Mouse (Mus musculus) liver, adult (tissue): ENCODE measurements around the gene Wdr25.

Experiments used
- GATA4 ChIP-seq: IDR thresholded peaks from 2 replicates; pipeline ENCODE4 v1.6.1; 2014; ENCODE audit warnings: mild to moderate bottlenecking, low read length; ENCODE audit not compliant: insufficient replicate concordance

The Wdr25 gene

DNA sequence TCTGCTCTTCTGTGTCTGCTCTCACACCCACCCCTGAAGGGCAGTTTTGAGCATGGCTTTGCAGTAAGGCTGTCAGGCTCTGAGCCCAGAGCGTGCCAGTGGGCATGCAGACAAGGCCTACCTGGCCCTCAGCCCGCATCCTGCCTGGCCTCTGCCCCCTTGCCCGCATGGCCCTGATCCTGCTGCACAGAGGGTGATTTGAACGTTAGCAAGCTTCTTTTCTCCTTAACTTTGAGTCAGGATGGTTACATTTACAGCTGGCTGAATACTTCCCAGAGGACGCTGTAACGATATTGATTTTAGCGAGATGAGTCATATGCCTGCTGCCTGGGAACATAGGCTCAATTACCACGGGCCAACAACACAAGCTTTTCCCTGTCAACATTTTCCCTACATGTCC is 91.0 kb downstream of the Wdr25 start:
- TF ChIP-seq GATA4 = no peak

- no peak for TF ChIP-seq GATA4
These were observed 91.6 kb downstream of the Wdr25 start for GRCm38 (mm10) chr12:108985025-108985424.

GRCm38 (mm10) chr12:108987448-108987847 is 94.0 kb downstream of the Wdr25 start:
- no peak for TF ChIP-seq GATA4

DNA sequence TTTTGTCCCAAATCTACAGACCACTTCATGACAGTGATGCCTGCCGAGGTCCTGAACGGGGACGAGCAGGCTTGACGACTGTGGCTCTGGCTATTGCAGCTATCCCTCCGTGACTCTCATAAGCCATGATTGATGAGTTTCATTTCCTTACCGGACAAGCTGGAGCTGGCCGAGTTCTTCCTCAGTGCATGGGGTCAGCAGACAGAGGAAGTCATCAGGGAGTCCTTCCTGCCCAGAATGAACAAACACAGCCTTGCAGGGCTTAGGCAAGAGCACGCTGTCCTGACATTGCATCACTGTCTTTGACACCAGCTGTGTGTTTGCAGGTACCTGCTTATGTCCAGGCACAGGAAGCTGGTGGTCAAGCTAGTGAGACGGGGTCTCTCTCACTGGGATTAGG is 97.0 kb downstream of the Wdr25 start:
- no peak; the same call in 1 of the 2 replicates for TF ChIP-seq GATA4

DNA sequence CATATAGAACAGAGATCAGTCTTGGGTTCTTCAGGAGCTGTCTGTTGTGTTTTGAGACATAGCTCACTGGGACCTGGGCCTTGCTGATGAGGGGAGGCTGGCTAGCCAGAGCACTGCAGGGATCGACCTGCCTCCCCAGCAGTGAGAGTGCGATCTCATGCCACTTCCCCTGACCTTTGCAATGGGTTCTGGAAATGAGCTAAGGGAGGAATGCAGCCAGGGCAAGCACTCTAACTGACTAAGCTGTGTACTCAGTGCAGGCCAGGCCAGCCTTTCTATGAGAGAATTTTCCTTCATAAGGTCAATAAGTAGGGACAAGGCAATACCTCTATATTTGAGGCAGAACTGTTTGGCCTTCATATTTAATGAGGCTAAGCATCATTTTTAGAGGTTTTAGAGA is 99.6 kb downstream of the Wdr25 start:
- no peak for TF ChIP-seq GATA4

GRCm38 (mm10) chr12:108994436-108995031 is 101.1 kb downstream of the Wdr25 start:
- no peak for TF ChIP-seq GATA4

GRCm38 (mm10) chr12:108995976-108996636 is 102.7 kb downstream of the Wdr25 start:
- TF ChIP-seq GATA4 = no peak

DNA sequence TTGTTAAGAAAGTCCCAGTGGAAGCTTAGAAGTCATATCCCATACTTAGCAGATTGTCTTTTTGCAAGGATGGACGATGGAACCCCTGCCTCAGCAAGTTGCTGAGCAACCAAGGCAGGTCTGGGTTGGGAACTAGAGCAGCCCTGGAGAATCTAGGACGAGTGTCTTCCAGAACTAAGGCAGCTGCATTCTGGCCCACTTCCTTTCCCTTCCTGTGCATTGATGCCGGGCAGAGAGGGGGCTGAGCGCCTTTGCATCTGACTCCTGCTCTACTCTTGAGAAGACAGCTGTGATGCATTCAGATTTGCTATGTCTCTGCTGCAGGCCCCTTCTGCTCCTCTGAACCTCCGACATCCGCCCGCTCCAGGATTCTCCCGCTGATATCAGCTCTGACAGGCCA is 103.8 kb downstream of the Wdr25 start:
- TF ChIP-seq GATA4 = no peak

DNA sequence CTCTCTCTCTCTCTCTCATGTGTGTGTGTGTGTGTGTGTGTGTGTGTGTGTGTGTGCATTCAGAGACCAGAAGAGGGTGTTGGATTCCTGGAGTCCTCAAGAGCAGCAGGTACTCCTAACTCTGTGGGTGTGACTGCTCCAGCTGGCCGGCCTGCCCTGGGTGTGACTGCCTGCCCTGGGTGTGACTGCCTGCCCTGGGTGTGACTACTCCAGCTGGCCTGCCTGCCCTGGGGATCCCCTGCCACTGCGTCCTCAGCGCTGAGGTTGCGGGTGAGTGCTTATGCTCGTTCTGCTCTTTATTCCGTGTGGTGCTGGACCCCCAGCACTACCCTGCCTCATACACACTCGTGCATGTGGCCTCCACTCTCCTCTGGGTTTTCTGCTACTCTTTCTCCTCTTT is 109.5 kb downstream of the Wdr25 start:
- TF ChIP-seq GATA4 = no peak

GRCm38 (mm10) chr12:109010070-109010649 is 116.7 kb downstream of the Wdr25 start:
- no peak for TF ChIP-seq GATA4

GRCm38 (mm10) chr12:109022181-109022691 is 128.8 kb downstream of the Wdr25 start:
- no peak for TF ChIP-seq GATA4

- TF ChIP-seq GATA4 = no peak
These were observed 129.5 kb downstream of the Wdr25 start for GRCm38 (mm10) chr12:109022966-109023365.

DNA sequence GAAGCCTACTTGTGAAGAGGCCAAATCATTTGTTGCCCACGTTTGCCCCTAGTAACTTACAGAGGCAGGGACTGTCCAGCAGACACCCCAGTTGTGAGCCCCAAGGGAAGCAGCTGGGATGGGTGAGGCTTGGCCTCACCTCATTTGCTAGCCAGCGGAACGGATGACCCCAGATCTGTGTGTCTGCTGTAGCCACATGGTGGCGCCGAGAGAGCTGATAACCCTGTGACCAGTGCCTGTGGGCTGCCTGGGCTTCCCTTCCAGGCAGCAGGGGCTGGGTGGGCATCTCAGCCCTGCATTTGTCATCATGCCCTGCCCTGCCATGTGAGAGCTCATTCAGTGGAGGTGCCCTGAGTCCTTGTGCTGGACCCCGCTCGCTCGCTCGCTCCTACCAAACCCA is 130.3 kb downstream of the Wdr25 start:
- no peak for TF ChIP-seq GATA4

GRCm38 (mm10) chr12:109037026-109037425 is 143.6 kb downstream of the Wdr25 start:
- TF ChIP-seq GATA4 = no peak

DNA sequence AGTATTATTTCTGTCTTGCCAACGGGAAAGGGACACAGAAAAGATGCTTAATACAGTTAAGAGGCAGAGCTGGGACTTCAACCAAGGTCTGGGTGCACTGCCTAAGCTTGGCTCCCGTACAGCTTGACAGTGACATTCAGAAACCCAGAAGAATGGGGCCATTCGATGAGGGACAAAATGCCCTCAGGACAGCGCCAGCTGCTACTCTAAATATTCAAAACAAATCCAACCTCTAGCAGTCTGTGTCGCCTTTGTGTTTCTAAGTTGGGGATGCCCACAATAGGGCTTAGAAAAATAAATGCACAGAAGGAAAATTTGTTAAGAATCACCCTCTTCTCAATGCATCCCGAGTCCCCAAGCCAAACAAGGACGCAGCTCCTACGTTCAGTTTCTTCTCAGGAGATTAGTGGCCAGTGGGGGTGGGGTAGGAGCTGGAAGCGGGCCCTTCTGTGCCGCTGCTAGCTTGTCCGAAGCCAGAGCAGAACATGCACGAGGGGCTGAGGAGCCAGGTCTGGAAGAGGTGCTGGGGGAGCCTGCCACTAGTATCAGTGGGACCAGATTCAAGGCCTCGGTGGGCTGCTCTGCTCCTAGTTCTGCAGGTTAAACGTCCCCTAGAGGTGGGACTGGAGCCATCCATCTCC is 144.9 kb downstream of the Wdr25 start:
- no peak for TF ChIP-seq GATA4

DNA sequence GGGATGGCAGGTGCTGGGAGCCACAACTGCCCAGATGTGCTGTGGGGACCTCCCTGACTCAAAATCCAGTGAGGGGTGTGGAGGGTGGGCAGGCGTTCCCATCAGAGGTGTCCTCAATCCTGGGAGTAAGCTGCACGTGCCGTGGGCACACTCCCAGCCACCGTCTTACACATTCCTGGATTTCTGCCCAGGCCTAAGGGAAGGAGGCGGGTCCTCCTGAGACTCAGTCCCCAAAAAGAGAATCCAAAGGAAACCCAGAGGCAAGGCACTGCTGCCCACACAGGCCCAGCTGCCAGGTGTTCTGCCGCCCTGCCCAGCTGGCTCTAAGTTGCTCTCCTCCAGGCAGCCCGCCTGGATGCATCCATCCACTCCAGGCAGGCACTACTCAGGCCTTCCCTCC is 145.9 kb downstream of the Wdr25 start:
- TF ChIP-seq GATA4 = no peak
